Mouse (Mus musculus) stomach, embryonic 14.5 days (tissue): ENCODE measurements around the gene Sptb. TPM values are rescaled to one million over a fixed set of nuclear protein-coding genes. Genes with fewer than 3 reads are reported as not detected.
A peak's percentile ranks its signal among the peaks of the same experiment; 100 is the strongest.

Experiments
- ATAC-seq: fragments of 200-750 bp; cut with Nextera tagmentation; 2 replicates; pipeline ENCODE4 v1.8.0; 2017; ENCODE audit warnings: low read depth, moderate TSS enrichment; ENCODE audit not compliant: insufficient number of reproducible peaks, insufficient read depth, low FRiP score
- H3K27ac ChIP-seq: fragments of 300-500 bp; sonication (generic); 2 replicates; pipeline ENCODE4 v1.5.1; 2014; ENCODE audit warnings: mild to moderate bottlenecking, low read length, moderate library complexity, mixed read lengths
- H3K27me3 ChIP-seq: fragments of 300-500 bp; sonication (generic); 2 replicates; pipeline ENCODE4 v1.6.1; 2014; ENCODE audit warnings: low read length, control low read depth, mixed read lengths; ENCODE audit not compliant: control insufficient read depth, insufficient read depth
- H3K36me3 ChIP-seq: fragments of 300-500 bp; sonication (generic); 2 replicates; pipeline ENCODE4 v1.6.1; 2014; ENCODE audit warnings: mild to moderate bottlenecking, control low read depth, low read length, moderate library complexity, mixed read lengths; ENCODE audit not compliant: control insufficient read depth, insufficient read depth
- H3K4me1 ChIP-seq: fragments of 300-500 bp; sonication (generic); 2 replicates; pipeline ENCODE4 v1.6.1; 2014; ENCODE audit warnings: low read length, control low read depth, mixed read lengths; ENCODE audit not compliant: control insufficient read depth, insufficient read depth
- H3K4me2 ChIP-seq: fragments of 300-500 bp; sonication (generic); replicated peaks from 2 replicates; pipeline ENCODE4 v1.6.1; 2014; ENCODE audit warnings: low read depth, low read length, control low read depth
- H3K4me3 ChIP-seq: fragments of 300-500 bp; sonication (generic); 2 replicates; pipeline ENCODE4 v1.5.1; 2014; ENCODE audit warnings: low read depth, low read length, control low read depth
- H3K9ac ChIP-seq: fragments of 300-500 bp; sonication (generic); replicated peaks from 2 replicates; pipeline ENCODE4 v1.6.1; 2014; ENCODE audit warnings: low read depth, mild to moderate bottlenecking, control low read depth, low read length, moderate library complexity, mixed read lengths
- H3K9me3 ChIP-seq: fragments of 300-500 bp; sonication (generic); 2 replicates; pipeline ENCODE4 v1.6.1; 2016; ENCODE audit warnings: low read depth, low read length, control low read depth; ENCODE audit not compliant: control insufficient read depth
- WGBS: fragments of 180-500 bp; shearing (Covaris S2); extraction: QIAGEN DNeasy Blood & Tissue Kit; methylation state at CpG from one replicate; pipeline ENCODE4 v1.1.7; 2014; 5-methylcytosine and 5-hydroxymethylcytosine counted together
- polyA plus RNA-seq: library from polyadenylated mRNA; unstranded; fragments of >200 nt; fragmentation: Nextera tagmentation; extraction: Ambion mirVana; gene quantifications from 2 replicates; pipeline ENCODE4 v1.2.1, GENCODE M21; 2014

Sptb gene
- polyA plus RNA-seq, 1 experiment from 2014 or later: 1.6 TPM

DNA sequence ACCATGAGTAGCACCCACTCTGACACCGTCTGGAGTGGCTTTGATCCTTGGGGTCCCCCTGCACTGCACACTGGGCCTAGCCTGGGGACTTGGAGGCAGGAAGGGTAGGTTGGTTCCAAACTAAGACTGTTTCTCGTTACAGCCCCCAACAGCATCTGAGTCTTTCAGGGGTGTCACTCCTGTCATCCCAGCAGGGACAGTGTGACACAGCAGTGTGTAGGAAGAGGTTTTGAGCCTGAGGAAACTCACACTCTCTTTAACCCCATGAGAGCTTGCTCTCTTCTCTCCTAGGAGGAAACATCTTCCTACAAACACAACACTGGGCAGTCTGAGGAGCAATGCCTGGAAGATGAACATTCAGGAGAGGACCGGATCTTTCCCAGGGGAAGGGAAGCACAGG is 115.8 kb downstream of the Sptb start:
- H3K27me3 ChIP-seq: no peaks in the 10 kb centered on the region
- peaks cover 18% of the 10 kb centered on the region for H3K4me1 ChIP-seq
- no peaks in the 10 kb centered on the region for H3K9me3 ChIP-seq
- peak overlapping the region; percentile 75; the same call in 1 of the 2 replicates for H3K27ac ChIP-seq
- ATAC-seq: no peak
- H3K4me2 ChIP-seq: no peak overlapping the region
- H3K36me3 ChIP-seq: no peaks in the 10 kb centered on the region
- no peak overlapping the region for H3K9ac ChIP-seq
- H3K4me3 ChIP-seq: no peak overlapping the region
- WGBS: 73% methylated on average over 3 of the region's 3 CpGs

DNA sequence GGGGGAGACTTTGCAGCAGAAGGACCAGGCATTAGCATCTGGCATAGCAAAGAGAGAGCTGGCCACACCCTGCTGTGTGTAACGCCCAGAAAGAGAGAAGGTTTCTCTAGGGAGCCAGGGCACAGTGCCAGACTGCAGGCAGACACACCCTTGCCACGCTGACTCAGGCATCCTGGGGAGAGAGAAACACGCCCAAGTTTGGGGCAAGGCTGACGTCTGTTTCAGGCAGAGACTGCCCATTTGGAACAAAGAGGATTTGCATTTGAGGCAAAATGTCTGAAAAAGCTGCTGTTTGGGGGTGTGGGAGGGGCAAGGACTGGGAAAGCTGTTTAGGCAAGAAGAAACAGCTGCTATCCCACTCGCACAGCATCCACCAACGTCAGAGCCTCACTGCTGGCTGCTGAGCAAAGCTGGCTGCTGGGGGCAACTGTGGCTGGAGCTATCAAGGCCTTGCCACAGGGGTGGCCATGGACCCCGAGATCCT is 116.5 kb downstream of the Sptb start:
- Histone ChIP-seq H3K36me3 (no peaks in the 10 kb centered on the region), H3K9me3 (no peaks in the 10 kb centered on the region), H3K4me2 (no peak overlapping the region), H3K4me1 (peaks cover 22% of the 10 kb centered on the region), H3K27me3 (no peaks in the 10 kb centered on the region), H3K4me3 (no peak overlapping the region), H3K9ac (no peak overlapping the region), H3K27ac (peak overlapping the region; percentile 75)
- WGBS: 10% methylated on average over 7 of the region's 7 CpGs
- peak; percentile 78; the same call in 1 of the 2 replicates for ATAC-seq

DNA sequence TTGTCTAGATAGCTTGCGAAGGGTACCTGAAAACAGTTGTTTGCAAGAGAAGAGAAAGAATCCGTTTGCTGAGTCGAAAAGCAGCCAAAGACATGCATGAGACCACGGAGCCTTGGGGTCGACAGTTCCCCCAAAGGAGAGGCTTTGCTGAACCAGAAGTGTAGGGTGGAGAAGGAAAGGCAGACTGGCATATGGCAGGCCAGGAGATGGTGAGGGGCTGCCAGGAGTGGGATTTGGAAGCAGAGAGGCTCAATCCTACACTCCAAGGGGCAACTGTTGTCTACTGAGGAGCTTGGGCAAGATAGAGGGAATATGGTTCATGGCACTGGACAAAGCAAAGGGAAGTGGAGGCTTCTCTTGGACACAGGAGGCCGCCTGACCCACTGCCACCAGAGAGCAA is 117.1 kb downstream of the Sptb start:
- H3K27ac ChIP-seq: no peak overlapping the region
- H3K27me3 ChIP-seq: no peaks in the 10 kb centered on the region
- no peak overlapping the region for H3K4me3 ChIP-seq
- H3K4me1 ChIP-seq: peaks cover 22% of the 10 kb centered on the region
- WGBS: 83% methylated on average over 6 of the region's 6 CpGs
- H3K9ac ChIP-seq: no peak overlapping the region
- no peak for ATAC-seq
- no peak overlapping the region for H3K4me2 ChIP-seq
- no peaks in the 10 kb centered on the region for H3K9me3 ChIP-seq
- H3K36me3 ChIP-seq: no peaks in the 10 kb centered on the region

DNA sequence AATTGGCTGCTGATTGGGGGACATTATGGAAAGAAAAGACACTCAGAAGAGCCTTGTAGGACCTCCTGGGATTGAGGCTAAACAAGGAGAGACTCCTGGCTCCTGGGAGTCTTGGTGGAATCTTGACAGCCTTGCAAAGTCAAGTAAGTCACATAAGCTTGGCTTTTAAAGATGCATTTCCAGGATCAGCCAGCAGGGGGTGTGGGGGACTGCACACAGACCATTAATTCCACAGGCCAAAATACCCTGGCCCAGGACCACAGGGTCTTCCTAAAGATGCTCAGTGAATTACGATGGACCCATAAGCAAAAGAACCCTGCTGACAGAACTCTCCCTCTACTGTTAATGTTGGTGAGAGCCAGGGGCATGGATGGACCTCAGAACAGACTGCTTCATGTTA is 118.1 kb downstream of the Sptb start:
- ATAC-seq: no peak
- 47% methylated on average over 1 of the region's 1 CpGs for WGBS

DNA sequence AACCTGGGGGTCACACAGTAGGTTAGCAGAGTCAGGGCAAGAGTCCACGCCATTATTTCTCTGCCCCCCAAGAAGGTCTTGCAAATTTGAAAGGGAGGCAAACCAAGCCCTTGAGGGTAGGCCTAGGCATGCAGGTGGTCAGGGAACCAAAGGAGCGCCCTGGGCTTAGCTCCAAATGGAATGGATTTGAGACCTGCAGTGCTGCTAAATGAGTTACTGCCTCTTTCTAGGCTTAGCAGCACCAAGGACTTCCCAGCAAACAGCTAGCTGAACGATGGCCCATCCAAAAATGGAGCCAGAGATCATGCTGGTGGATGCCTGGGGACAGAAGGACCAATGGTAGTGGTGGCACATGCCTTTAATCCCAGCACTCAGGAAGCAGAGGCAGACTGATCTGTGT is 119.3 kb downstream of the Sptb start:
- no peaks in the 10 kb centered on the region for H3K27me3 ChIP-seq
- H3K9ac ChIP-seq: no peak overlapping the region
- no peak overlapping the region for H3K4me2 ChIP-seq
- no peak for ATAC-seq
- no peaks in the 10 kb centered on the region for H3K36me3 ChIP-seq
- 79% methylated on average over 3 of the region's 3 CpGs for WGBS
- H3K4me1 ChIP-seq: peaks cover 18% of the 10 kb centered on the region
- H3K9me3 ChIP-seq: no peaks in the 10 kb centered on the region
- no peak overlapping the region for H3K27ac ChIP-seq
- H3K4me3 ChIP-seq: no peak overlapping the region

More for the DNA sequence above, 118.1 kb downstream of the Sptb start:
- Histone ChIP-seq H3K9me3 (no peaks in the 10 kb centered on the region), H3K27me3 (no peaks in the 10 kb centered on the region), H3K9ac (no peak overlapping the region), H3K4me2 (no peak overlapping the region), H3K4me1 (peaks cover 18% of the 10 kb centered on the region), H3K4me3 (no peak overlapping the region), H3K27ac (no peak overlapping the region), H3K36me3 (no peaks in the 10 kb centered on the region)

DNA sequence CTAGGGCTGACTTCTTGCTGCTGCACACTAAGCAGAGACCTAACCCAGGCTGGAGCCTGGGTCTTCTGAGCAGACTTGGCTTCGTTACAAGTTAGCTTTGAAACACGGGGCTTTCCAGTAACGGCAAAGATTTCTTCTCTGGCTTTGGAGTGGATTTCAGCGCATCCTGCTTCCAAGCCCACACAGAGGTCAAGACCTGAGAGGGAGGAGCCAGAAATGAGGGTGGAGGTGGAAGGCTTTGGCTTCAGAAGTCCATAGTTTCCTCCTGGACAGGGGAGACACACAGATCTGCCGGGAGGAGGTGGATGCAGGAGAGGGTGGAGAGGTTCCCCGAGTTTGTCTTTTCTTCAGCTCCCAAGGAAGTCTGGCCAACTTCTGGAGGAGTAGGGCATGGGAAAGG is 120.8 kb downstream of the Sptb start:
- H3K4me3 ChIP-seq: no peak overlapping the region
- ATAC-seq: no peak
- WGBS: 33% methylated on average over 6 of the region's 6 CpGs
- H3K9ac ChIP-seq: no peak overlapping the region
- H3K36me3 ChIP-seq: no peaks in the 10 kb centered on the region
- peak overlapping the region; percentile 49 for H3K27ac ChIP-seq
- H3K9me3 ChIP-seq: no peaks in the 10 kb centered on the region
- no peak overlapping the region for H3K4me2 ChIP-seq
- H3K4me1 ChIP-seq: peaks cover 15% of the 10 kb centered on the region
- H3K27me3 ChIP-seq: no peaks in the 10 kb centered on the region

DNA sequence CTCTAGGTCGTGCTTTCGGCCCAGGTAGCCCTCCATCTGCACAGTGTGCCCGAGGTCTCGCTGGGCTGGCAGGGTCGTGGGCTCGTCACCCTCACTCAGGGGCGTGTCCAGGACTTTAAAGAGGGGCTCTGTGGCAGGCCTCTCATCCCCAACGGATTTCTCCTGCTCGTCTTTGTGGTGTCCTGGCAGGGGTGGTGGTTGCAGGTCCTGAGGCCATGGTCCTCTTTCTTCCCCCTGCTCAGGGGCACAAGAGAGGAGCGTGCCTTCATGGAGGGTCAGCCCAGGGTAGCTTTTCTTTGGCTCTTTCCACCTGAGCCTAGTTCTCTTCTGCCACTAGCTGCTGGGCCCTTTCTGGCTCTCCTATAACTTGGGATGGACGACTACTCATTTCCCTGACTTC is 123.0 kb downstream of the Sptb start:
- H3K9ac ChIP-seq: no peak overlapping the region
- H3K27ac ChIP-seq: no peak overlapping the region
- H3K9me3 ChIP-seq: no peaks in the 10 kb centered on the region
- no peak for ATAC-seq
- WGBS: 72% methylated on average over 11 of the region's 11 CpGs
- H3K4me1 ChIP-seq: peaks cover 14% of the 10 kb centered on the region
- no peaks in the 10 kb centered on the region for H3K27me3 ChIP-seq
- H3K4me3 ChIP-seq: no peak overlapping the region
- H3K36me3 ChIP-seq: no peaks in the 10 kb centered on the region
- no peak overlapping the region for H3K4me2 ChIP-seq

DNA sequence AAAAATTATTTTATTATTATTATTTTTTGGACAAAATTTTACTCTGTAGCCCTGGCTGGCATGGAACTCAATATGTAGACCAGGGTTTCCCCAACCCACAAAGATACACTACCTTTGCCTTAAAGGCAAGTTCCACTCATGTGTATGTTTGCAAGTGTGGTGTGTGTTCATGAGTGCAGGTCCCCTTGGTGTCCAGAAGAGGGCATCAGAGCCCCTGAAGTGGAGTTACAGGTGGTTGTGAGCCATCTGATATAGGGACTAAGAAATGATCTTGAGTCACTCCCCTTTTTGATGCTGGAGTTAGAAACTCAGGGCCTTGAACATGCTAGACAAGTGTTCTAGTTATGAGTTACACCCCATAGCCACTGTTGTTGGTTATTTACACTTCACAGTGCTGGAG is 125.3 kb downstream of the Sptb start:
- Histone ChIP-seq H3K9ac (no peak overlapping the region), H3K27me3 (no peaks in the 10 kb centered on the region), H3K4me2 (no peak overlapping the region), H3K4me3 (no peak overlapping the region), H3K36me3 (0 out of 2 replicates have a peak, but pooled peaks cover 4% of the 10 kb centered on the region), H3K27ac (no peak overlapping the region), H3K9me3 (no peaks in the 10 kb centered on the region), H3K4me1 (peaks cover 14% of the 10 kb centered on the region)
- no peak for ATAC-seq

DNA sequence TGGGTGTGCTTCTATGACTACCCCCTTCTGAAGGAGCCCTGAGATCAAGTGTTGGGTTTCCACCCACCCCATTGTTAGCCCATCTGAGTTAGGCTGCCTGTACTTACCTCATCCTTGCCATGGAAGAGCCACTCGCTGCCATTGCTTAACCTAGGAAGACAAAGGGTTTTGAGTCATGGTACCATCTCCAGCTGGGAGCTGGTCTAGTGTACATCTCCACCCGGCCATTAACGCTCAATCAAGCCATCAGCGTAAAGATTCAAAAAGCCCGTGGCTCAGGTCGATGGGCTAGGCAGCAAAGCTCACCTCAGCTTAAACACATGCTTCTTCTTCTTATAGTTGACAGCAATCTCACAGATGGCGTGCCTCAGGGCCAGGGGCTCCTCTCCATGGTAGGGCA is 126.9 kb downstream of the Sptb start:
- ATAC-seq: no peak
- no peak overlapping the region for H3K4me2 ChIP-seq
- no peak overlapping the region for H3K9ac ChIP-seq
- H3K4me1 ChIP-seq: peaks cover 8% of the 10 kb centered on the region
- H3K36me3 ChIP-seq: peaks cover 4% of the 10 kb centered on the region; the same call in 1 of the 2 replicates
- H3K27ac ChIP-seq: no peak overlapping the region
- no peak overlapping the region for H3K4me3 ChIP-seq
- H3K9me3 ChIP-seq: no peaks in the 10 kb centered on the region
- WGBS: 89% methylated on average over 7 of the region's 7 CpGs
- no peaks in the 10 kb centered on the region for H3K27me3 ChIP-seq
